In the genomic region with DNA sequence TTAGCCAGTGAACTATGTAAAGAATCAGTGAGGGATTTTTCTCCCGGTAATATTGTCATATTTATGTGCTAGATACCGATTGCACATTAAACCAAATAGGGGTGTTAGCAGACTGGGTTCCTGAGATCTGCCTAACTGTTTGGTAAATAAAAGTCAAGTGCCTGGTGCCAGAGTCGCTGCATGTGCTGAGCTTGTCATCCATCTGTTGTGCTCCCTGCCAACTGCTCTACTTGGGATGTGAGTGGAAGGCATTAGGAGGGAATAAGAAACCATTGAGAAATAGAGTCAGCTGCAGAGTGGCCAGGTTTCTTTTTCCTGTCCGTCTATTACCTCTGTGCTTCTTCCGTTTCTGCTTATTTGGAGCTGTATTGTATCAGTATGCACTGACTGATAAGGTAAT, we compare ENCODE assay signal across 16 mouse cellular contexts.
DNase-seq lines count a peak whose midpoint lies in the region; ATAC-seq and TF ChIP-seq lines count a peak whose summit lies in the region.
"Had no signal": no experiment of that assay in that cellular context is flagged by ENCODE, and none has a peak within 500 bp of the region (broad histone marks: within the 10 kb centered on the region; RNA-seq: fewer than 3 reads in every experiment).

No protein-coding gene starts in this region.

- H3K4me1 ChIP-seq in cerebellum, adult 2 months (ENCODE audit: control insufficient read depth, insufficient read depth, low read length), result peaks cover 5% of the 10 kb centered on the region; the same call in 1 of the 2 replicates
- no peaks in the 10 kb centered on the region for H3K4me1 ChIP-seq in forebrain, embryonic 16.5 days (replicated peaks; ENCODE audit: control insufficient read depth, insufficient read depth, low read length)
- H3K4me1 ChIP-seq: heart, embryonic 10.5 days; kidney, embryonic 15.5 days; liver, embryonic 13.5 days; neural tube, embryonic 13.5 days had no signal

- TF ChIP-seq POLR2A in cerebellum, adult 2 months (IDR thresholded peaks at IDR 0.05; ENCODE audit: borderline replicate concordance, insufficient read depth, low read length), result no peak

- intact Hi-C loops in left cerebral cortex, postnatal 4 days (cut with DNase I), result no loop called here
- intact Hi-C loops in left cerebral cortex, postnatal 36 days (cut with DNase I), result no loop called here

- H3K27me3 ChIP-seq in cerebellum, adult 2 months (ENCODE audit: control insufficient read depth, insufficient read depth, low read length), result no peaks in the 10 kb centered on the region
- H3K27me3 ChIP-seq in forebrain, embryonic 16.5 days (replicated peaks; ENCODE audit: control insufficient read depth, insufficient read depth, low read length), result no peaks in the 10 kb centered on the region
- H3K27me3 ChIP-seq: kidney, embryonic 15.5 days; liver, embryonic 13.5 days; neural tube, embryonic 13.5 days had no signal

- peak; percentile 93 for ATAC-seq in forebrain, embryonic 16.5 days
- ATAC-seq: CD4-positive, CD25-positive, alpha-beta regulatory T cell, adult 4 months had no signal

- no peak overlapping the region for H3K4me3 ChIP-seq in cerebellum, adult 2 months (replicated peaks; ENCODE audit: insufficient read depth, low read depth, low read length)
- H3K4me3 ChIP-seq in forebrain, embryonic 16.5 days (replicated peaks; ENCODE audit: low read length), result no peak overlapping the region
- H3K4me3 ChIP-seq: heart, embryonic 10.5 days; kidney, embryonic 15.5 days; liver, embryonic 13.5 days; neural tube, embryonic 13.5 days had no signal

- no peak overlapping the region for H3K9ac ChIP-seq in forebrain, embryonic 16.5 days (replicated peaks; ENCODE audit: low read depth, low read length)
- H3K9ac ChIP-seq: kidney, embryonic 15.5 days; liver, embryonic 13.5 days; neural tube, embryonic 13.5 days had no signal

- TF ChIP-seq CTCF in cerebellum, adult 2 months (IDR thresholded peaks at IDR 0.05; ENCODE audit: borderline replicate concordance, insufficient read depth, low read depth, low read length), result no peak

- no peaks in the 10 kb centered on the region for H3K36me3 ChIP-seq in forebrain, embryonic 16.5 days (ENCODE audit: control insufficient read depth, insufficient read depth)
- H3K36me3 ChIP-seq: heart, embryonic 10.5 days; kidney, embryonic 15.5 days; liver, embryonic 13.5 days; neural tube, embryonic 13.5 days had no signal

- no peak overlapping the region for H3K27ac ChIP-seq in cerebellum, adult 2 months (ENCODE audit: insufficient read depth, low read length)
- no peak overlapping the region for H3K27ac ChIP-seq in forebrain, embryonic 16.5 days (ENCODE audit: low read length)
- H3K27ac ChIP-seq: heart, embryonic 10.5 days; kidney, embryonic 15.5 days; liver, embryonic 13.5 days; neural tube, embryonic 13.5 days had no signal

- WGBS in cerebellum, adult 2 months, result 9% methylated on average over 5 of the region's 5 CpGs
- WGBS in forebrain, embryonic 16.5 days, result 57% methylated on average over 5 of the region's 5 CpGs

- peak; percentile 71 for DNase-seq in left cerebral cortex, postnatal 4 days
- DNase-seq in left cerebral cortex, postnatal 36 days (ENCODE audit: low spot score in 2 of 2), result no peak
- peak; percentile 64 to 86 for DNase-seq in cerebellum, adult 2 months
- DNase-seq in frontal cortex, postnatal 14 days (ENCODE audit: low spot score in 2 of 2), result no peak
- no peak for DNase-seq in left cerebral cortex, adult 8-10 months (ENCODE audit: low spot score in 2 of 2)
- no peak for DNase-seq in embryo, embryonic 10.5 days (ENCODE audit: low spot score)
- DNase-seq: adrenal gland, adult 8-10 months; heart, postnatal 14 days; liver, embryonic 13.5 days; lung, postnatal 10 days; right cerebral cortex, postnatal 25 days had no signal

- no peak overlapping the region for H3K4me2 ChIP-seq in forebrain, embryonic 16.5 days (ENCODE audit: low read length)
- H3K4me2 ChIP-seq: kidney, embryonic 15.5 days; liver, embryonic 13.5 days; neural tube, embryonic 13.5 days had no signal

- no peaks in the 10 kb centered on the region for H3K9me3 ChIP-seq in forebrain, embryonic 16.5 days (ENCODE audit: control insufficient read depth, low read length)
- H3K9me3 ChIP-seq: heart, embryonic 10.5 days; kidney, embryonic 15.5 days; liver, embryonic 13.5 days; neural tube, embryonic 13.5 days had no signal

Comparison
In these comparisons a context has a peak if more than half of its experiments do, and no peak if none do; other contexts are left out.
1. DNase-seq: peak in left cerebral cortex, postnatal 4 days (single experiment) and cerebellum, adult 2 months (2 of 2); none in left cerebral cortex, postnatal 36 days (0 of 2), frontal cortex, postnatal 14 days (0 of 2), left cerebral cortex, adult 8-10 months (0 of 2) and embryo, embryonic 10.5 days (single experiment).